Mouse (Mus musculus) heart, postnatal 0 days (tissue): Measurements from ENCODE around the gene Pank1.

Experiments
- CTCF ChIP-seq: IDR thresholded peaks from 2 replicates; pipeline ENCODE4 v1.5.1; 2016; ENCODE audit warnings: antibody characterized with exemption, control low read depth, low read depth
- EP300 ChIP-seq: IDR thresholded peaks from 2 replicates; pipeline ENCODE4 v1.6.1; 2016; ENCODE audit warnings: antibody characterized with exemption, low read depth

- TF ChIP-seq EP300 (no peak), CTCF (no peak)
Observed at GRCm38 (mm10) chr19:34812711-34813110, 66.5 kb downstream of the Pank1 start.
